Mouse (Mus musculus) c-Kit-positive CD71-positive TER-119-positive erythroid progenitor cells, embryonic 14.5 days (primary cell): ENCODE results near the gene Gm5475.
"Not testable (repeated sequence)": the region's sequence is repeated elsewhere in the genome, so short reads cannot be mapped to it uniquely, and the experiment has no call there.

Experiments
- DNase-seq: peaks from one replicate; pipeline ENCODE4 v3.0.0-alpha.2; 2013; ENCODE audit warnings: low spot score

The Gm5475 gene

DNA sequence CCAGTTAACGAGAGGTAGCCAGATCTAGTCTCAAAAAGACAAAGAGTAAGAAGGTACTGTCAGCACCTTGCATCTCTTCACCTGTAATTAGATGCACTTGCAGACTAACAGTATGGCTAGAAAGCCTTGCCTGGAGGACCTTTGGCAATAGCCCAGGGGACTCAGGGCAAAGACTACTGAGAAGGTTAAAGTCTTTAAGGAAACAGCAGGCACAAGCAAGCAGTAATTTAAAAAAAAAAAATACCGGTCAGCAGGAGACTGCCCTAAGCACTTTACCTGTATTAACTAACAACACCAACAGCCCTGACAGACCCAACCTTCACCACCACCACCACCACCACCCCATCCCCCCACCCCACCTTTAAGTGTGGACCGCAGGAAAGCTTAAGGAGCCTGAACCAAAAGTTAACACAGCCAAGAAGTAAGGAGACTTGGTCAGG lies at the start of gene Gm5475:
Gm5475 (plus strand) TSS at position 390 of the 440 bp plus-strand sequence.
- not testable (repeated sequence) for DNase-seq

DNA sequence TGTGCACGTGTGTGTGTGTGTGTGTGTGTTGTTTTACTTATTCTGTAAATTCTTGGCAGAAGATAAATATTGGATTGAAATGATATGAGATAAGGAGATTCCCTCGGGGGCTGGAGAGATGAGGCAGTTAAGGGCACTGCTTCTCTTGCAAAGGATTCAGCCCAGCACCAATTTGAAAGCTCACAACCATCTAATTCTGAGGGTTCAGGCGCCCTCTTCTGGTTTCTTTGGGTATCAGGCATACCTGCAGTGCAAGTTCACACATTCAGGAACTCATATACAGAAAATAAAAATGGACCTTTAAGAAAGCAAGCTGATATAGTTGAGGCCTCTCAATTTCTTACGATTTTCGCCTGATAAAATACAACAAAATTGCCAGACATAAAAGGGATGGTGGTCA lies 46.9 kb upstream of the Gm5475 start:
- peak; percentile 53 for DNase-seq

DNA sequence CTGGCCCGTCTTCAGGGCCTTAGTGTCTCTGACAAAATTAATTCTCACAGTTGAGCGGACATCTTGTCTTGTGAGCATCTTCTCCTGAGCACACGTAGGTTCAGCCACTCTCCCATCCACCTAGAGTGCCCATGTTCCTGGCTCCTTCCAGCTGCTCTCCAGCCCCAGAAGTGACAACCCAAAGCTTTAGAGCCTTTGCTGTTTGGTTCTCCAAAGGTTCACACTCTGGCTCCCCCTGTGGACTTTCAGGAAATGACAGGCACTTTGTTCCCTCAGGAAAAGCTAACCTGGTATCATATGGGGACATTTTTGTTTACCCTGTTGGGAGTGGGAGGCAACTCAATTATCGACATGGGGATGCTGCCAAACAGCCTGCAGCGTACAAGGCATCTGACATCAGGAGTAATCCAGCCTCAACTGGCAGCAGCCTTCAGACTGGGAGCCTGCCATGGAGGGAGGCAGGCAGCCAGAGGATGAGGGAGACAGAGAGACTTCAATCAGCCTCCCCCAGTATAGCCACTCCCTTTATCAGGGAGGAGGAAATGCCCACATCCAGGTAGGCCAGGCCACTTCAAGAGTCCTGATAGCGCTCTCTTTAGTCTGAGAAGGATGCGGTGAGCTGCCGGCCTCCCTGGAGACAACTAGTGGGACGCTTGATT lies 44.0 kb upstream of the Gm5475 start:
- DNase-seq, result not testable (repeated sequence)

DNA sequence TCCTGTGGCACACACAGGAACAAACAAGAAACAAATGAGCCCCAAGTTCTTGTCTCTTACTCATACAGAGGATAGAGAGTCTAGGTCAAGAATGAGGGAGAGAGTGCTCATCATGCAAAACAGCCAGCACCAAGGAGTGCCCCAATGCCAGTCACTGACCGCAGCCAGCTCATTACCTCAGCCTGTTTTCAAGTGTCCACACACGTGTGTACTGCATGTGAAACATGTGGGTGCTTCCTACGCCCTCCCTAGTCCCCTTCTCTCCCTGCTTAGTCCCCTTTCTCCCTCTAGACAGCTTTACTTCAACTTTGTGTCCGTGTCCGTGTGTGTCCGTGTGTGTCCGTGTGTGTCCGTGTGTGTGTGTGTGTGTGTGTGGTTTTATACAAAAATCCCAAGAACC lies 42.3 kb upstream of the Gm5475 start:
- no peak for DNase-seq

DNA sequence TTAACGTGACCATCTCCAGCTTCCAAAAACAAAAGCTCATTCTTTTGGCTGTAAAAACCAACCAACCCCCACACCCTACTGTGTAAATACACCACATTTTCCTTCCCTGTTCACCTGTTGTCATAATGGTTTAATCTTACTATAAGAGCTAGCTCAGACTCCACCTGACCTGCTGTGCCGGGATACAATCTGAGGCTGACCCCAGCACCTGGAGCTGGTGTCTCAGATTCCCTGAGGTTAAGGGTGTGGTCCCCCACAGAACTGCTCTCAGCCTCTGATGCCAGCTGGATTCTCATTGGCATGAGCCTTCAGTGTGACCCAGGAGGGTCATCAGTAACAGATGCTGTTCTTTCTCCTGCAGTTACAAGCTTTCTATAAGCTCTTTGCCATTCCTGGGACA lies 41.8 kb upstream of the Gm5475 start:
- no peak for DNase-seq

DNA sequence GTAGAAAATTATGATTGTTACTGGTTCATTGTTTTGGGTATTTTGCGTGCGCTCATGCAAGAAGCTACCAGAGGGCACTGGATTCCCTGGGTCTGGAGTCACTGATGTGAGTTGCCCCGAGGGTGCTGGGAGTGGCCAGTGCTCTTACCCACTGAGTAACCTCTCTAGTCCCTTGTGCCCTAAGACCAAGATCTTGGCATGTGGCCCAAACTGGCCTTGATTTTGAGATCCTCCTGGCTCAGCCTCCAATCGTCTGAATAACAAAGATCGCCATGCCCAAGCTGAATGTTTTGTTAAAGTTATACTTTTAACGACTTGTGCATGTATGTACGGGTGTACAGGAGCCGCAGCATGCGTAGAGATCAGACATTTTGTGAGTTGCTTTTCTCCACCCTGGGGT lies 36.2 kb upstream of the Gm5475 start:
- no peak for DNase-seq

DNA sequence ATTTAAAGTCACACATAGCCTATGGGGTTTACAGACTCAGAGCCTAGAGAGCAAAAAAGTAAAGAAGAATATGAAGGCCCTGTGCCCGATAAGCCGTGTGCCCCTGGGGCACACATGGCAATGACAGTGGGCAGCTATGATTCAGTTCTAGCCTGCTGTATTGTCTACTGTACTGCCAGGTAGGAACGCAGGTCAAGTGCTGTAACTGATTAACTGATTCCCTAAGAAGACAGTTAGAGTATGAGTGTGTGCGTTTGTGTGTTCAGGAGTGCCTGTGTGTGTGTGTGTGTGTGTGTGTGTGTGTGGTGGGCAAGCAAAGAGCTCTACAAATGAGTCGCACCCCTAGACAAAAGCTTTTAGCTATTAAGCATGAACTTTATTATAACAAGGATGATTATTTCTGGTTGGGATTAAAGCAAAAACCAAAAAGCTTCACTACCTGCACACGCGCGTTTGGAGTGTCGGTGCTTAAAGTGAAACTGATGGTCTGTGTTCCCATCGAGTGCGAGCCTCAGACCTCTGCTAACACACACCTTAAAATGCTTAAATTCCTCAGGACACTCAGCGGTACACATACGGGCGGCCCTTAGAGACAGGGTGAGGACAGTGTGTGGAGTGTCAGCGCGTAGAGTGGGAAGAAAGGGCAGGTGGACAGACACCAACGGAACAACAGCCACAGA lies 34.3 kb upstream of the Gm5475 start:
- DNase-seq, result no peak

DNA sequence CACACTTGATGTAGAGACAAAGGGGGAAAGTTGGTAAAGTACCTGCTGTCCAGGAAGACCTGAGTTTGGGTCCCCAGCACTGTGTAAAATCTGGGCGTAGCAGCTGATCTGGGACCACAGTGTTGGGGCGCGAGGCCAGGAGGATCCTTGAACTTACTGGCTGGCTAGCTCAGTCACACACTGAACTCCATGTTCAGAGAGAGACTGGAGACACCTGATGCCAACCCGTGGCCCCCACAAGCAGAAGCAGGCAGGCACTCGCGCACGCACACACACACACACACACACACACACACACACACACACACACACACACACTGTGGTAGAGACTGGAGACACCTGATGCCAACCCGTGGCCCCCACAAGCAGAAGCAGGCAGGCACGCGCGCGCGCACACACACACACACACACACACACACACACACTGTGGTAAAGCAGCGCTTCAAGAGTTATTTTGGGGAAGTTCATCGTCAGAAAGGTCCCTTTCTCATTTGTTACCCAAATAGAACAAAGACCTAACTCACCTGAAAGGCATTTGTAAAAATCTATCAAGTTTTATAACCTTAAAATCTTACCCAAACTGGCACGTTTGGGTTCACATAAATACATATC lies 33.6 kb upstream of the Gm5475 start:
- no peak for DNase-seq

DNA sequence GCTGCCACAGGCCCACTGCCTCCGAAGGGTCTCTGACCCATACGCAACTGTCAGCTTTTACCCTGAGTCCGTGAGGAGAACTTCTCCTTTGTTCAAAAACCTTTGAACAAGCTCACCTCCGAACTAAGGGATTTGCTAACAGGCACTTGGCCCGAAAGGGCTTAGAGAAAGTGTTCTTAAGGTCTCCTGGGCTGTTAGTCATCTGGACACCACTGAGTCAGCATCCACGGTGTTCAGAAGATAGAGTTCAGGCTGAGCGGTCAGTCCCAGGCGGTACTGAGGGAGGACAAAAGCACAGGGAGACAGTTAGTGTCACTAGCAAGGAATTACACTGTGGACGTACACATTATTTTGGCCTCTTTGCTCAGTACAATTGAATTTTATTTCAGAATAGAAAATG lies 33.1 kb upstream of the Gm5475 start:
- no peak for DNase-seq

DNA sequence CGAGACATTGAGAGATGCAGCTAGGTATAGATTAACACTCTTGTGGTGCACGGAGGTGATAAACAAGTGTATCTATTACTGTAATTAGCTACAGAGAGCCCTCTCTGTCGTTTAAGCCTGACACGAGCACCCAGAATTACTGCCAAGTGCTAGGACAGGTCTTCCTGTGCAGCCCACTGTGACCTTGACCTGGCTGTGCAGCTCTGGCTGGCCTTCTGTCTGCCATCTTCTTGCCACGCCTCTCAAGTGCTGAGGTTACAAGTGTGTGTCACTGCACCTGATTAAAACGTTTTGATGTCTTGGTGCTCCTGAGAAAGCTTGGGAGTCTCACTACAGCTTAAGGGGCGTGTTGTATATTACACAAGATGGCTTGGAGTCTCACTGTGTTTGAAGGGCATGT lies 30.9 kb upstream of the Gm5475 start:
- no peak for DNase-seq

DNA sequence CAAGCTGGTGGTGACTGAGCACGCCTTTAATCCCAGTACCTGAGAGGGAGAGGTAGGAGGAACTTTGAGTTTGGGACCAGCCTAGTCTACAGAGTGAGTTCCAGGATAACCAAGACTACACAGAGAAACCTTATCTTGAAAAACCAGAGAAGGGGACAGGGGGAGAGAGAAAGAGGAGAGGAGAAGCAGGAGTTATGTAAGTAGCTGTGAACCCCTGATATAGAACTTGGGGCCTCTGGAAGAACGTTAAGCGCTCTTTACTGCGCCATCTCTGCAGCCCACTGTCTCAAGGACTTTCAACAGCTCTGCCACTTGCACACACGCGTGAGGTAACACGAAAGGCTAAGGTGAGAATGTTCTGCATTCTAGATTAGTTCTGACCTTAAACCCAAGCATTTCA lies 30.3 kb upstream of the Gm5475 start:
- DNase-seq, result peak; percentile 66

DNA sequence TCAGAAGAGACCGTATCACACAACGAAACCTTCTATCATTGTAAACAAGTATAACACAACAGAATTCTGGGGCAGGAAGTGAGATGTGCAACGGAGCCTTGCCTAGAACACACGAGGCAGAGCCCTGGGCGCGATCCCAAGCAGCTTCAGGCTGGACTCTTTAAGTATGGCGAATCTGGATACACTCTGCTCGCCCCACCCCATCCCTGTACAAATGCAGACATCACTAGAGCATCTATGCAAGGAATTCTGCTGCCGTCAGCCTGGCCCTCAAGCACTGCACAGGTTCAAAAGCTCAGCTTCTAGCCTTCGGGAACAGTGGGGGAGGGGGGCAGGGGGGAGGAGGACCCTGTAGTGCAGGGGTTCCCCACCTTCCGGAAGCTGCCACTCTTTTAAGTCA lies 28.9 kb upstream of the Gm5475 start:
- no peak for DNase-seq

DNA sequence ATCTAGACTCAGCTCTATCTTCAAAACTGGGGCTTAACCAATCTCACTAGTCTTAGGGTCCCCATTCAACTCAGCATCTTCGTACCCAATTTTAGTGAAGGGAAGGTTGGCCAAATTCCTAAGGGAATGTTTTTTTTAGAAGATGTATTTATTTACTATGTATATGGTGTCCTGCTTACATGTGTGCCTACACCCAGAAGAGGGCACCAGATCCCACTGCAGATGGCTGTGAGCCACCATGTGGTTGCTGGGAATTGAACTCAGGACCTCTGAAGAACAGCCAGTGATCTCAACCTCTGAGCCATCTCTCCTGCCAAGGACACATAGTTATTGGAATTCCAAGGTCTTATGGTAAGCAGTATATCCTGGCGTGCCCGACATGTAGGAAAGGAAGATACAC lies 26.4 kb upstream of the Gm5475 start:
- DNase-seq, result no peak

DNA sequence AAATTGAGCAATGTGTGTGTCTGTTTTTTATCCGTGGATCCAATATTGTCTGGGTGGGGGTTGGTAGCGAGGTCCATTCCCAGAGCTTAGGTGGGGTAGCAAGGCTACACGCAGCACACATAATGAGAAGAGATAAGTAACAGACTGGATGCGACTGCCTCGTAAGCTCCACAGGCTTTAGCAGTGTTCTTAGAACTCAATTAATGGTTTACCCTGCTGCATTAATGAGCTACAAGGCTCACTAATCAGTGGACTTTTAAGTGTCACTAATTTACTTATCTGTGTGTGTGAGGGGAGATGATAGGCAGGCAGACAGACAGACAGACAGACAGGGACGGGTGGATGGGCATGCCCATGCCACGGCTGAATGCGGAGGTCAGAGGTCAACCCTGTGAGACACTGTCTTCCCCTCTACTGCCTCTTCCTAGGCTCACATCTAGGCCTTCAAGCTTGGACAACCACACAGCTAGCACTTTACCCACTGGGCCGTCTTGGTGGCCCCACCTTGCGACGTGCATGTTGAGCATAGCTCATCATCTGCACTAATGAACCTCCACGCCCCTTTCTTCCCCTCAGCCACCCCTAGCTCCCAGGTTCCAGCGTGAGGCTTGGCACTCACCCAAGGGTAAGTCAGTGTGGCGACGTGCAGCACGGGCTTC lies 21.2 kb upstream of the Gm5475 start:
- no peak for DNase-seq

DNA sequence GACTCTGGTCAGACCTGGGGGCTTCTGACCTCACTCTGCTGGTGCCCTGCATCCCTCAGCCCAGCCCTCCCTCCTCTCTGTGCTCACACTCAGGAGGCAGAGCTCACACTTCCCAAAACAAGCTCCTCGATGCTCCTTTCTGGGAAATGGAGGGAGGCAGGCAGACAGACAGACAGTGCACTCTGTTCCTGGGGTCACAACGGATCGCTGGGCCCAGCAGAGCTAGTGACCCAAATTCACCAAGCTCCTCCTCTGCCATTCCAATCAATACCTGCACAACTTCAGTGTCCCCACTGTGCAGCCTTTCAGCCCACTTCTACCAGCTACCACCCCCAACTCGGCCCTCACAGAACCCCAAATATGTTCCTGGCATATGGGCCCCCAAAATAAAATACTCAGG lies 20.1 kb upstream of the Gm5475 start:
- no peak for DNase-seq

DNA sequence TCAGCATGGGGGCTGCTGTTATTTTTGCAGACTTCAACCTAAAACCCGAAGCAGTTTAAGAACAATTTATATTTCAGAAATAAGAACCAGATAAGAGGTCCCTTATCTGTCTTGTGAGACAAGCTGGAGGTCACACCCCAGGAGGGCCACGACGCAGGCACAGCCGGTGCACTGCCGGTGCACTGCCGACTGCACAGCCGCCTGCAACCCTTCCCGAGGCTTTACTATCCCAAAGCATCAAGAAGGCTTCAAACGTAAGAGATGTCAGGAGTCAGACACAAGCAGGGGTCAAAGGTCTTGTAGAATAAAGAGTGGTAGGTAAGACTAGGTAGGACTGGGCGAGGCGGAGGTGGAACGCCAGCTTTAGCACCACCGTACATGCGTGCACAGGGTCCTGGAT lies 19.6 kb upstream of the Gm5475 start:
- no peak for DNase-seq

DNA sequence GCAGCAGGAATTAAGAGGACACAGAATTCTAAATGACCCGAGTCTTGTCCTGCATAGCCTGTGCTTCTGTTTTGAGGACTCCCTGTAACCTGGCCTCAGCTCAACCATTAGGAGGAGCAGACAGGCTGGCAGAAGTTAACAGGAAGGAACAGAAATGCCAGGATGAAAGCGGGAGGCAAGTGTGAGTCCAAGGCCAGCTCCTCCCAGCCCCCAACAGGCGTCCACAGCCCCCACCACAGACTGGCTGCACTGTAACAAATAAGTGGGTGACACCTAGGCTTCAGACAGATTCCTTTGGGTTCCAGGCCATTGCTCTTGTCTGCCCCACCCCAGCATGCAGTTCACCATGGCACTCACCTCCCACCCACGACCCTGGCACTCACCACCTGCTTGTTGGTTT lies 19.1 kb upstream of the Gm5475 start:
- DNase-seq, result no peak

DNA sequence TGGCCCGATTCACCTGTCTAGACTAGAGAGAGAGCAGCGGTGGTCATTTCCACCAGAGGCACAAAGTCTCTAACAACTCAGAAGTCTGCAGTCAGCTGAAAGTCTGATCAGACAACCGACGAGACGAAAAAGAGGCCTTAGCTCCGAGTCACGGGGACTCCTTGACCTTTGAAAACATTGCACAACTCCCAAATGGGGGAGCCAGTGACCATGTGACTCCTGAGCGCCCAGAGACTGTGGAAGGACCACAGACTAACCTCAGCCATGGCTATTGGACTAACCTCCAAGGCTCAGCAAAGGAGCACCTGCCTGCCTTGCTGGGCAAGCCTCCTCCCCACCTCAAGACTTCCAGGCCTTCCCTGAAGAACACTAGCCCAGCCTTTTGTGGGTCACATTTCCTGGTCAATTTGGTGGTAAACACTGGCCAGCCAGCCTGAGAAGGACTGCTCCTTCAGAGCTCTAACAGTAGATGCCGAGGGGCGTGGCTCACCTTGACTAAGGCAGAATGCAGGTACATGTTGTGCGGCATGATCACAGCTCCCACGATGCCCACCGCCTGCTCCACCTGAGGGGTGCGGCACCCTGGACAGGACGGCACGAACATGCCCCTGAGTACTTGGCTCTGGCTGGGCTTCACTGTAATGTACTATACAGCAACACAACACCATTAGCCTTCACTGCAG lies 18.5 kb upstream of the Gm5475 start:
- DNase-seq, result no peak

DNA sequence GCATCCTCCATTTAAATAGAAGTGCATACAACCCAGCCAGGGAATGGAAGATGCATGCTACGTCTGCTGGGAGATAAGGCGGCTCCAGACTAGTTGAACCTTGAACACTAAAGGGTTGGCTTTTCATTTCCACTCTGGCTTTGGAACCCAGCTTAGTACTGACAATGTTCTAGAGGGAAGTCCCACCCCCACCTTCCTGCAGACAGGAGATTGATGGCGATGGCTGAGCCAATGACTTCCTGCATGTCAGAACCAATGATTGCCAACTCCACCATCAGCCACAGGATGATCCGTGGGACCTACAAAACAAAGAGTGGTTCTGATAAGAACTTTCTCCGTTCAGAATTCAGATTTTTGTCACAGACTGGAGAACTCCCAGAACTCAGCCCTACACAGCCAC lies 15.9 kb upstream of the Gm5475 start:
- DNase-seq, result no peak

DNA sequence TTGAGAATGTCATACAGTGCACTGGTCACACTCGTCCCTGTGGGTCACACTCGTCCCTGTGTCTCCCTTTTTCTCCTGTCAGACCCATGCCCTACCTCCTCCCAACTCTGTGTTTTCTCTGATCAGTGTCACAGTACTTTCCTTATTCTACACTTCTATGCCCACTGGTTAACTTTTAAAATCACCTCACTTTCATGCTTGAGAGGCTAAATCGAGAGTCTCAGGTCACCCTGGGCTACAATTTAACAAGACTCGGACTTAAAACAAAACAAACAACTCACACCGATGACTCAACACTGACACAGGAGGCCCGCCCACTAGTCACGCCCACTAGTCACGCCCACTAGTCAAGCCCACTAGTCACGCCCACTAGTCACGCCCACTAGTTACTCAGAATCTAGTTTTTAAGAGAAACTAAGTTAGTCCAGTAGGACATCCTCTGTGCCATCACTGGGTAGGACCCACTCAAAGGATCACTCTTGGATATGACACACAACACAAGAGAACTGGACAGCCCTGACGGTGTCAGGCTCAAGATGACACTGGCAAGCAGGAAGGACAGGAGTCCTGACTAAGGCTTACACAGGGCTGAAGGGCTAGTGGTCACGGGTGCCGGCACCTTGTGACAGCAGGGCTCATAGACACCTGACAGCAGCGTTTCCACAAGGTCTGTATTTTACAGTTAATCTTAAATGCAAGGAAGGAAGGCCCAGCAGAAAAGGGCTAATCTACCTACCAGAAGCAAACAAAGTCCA lies 10.9 kb upstream of the Gm5475 start:
- peak; percentile 89 for DNase-seq

DNA sequence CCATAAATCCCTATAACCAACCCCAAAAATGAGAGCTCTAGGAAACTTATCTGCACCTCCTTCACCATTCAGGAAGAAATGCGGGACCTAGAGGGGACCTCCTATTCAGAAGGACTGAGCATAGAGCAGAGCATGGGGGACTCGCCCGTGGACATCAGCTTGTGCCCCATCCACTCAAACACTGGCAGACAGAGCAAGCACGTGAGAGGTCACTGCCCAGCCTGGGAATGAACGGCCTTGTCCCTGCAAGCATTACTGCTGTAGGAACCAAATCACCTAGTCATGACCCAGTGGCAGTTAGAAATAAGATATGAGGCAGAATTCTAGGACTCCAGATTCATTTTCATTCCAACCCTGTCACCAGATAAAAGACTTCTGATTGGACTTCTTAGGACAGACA lies 10.2 kb upstream of the Gm5475 start:
- no peak for DNase-seq

DNA sequence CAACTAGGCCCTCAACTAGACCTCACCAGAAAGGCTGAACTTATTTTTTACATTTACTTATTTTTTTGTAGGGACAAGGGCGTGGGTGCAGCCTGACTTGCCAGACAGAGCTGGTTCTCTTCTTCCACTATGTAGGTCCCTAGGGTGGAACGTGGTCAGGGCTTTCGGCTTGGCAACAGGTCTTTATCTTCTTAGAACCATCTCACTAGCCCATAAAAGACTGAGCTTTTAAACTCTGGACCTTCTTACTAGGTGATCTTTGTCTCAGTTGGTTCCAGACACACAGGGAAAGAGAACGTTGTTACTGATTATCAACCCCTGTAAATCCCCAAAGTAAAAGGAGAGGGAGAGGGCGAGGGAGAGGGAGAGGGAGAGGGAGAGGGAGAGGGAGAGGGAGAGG lies 8.6 kb upstream of the Gm5475 start:
- DNase-seq, result no peak
